Mouse (Mus musculus) ES-Bruce4 (cell line): Measurements from ENCODE around the gene Hoxa5.

Experiments
- CTCF ChIP-seq: IDR thresholded peaks from one replicate; pipeline ENCODE4 v1.8.1; 2011; ENCODE audit warnings: low read depth, low read length
- EP300 ChIP-seq: IDR thresholded peaks from 2 replicates; pipeline ENCODE4 v1.6.1; 2011; ENCODE audit warnings: low read depth, low read length; ENCODE audit not compliant: insufficient read depth
- POLR2A ChIP-seq: IDR thresholded peaks from one replicate; pipeline ENCODE4 v1.8.1; 2011; ENCODE audit warnings: low read length; ENCODE audit not compliant: insufficient read depth

DNA sequence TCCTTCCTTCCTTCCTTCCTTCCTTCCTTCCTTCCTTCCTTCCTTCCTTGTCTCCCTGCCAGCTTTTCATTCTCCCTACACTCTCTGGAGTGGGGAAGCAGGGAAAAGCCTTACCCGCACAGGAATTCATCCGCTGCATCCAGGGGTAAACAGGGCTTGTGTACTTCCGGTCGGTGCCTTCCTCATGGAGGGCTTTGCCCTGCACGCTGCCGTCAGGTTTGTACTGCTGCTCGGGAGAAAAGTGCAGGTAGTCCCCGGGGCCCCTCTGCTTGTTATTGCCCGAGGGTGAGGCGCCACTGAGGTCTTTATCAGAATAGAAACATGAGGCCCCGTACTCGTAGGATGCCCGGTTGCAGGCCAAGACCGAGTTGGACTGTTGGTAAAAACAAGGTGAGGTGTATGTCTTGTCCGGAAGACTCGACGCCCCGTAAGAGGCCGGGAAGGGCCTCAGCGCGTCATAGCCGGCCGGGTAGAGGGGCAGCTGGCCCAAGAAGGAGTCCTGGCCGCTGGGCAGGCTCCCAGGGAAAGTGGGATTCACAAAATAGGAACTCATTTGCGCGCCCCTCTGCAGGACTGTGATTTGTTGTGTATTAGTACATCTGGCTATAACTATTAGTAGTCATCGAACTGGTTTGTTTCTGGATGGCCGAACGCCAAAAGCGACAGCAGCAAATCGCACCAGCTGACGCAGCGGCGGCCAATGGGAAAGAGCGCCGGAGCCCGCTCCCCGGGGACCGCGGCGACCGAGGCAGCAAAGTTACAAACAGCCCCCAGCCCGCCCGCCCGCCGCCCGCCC lies 3.9 kb upstream of the Hoxa5 start, which contains the start of gene Hoxa6:
- no peak for TF ChIP-seq CTCF
- TF ChIP-seq EP300: no peak
- TF ChIP-seq POLR2A: no peak
